Mouse (Mus musculus) embryonic facial prominence, embryonic 11.5 days (tissue): ENCODE measurements at regions not wholly inside any gene's neighbourhood (a gene's known extent, or its start where the extent isn't known, plus 50 kb on each side); places are given as distances from the start of the nearest gene placed in this dataset.
A peak's percentile ranks its signal among the peaks of the same experiment; 100 is the strongest.

Experiments
- ATAC-seq: fragments of 200-750 bp; cut with Nextera tagmentation; replicated peaks from 2 replicates; pipeline ENCODE4 v1.8.0; 2017; ENCODE audit warnings: low read depth; ENCODE audit not compliant: insufficient number of reproducible peaks, low FRiP score, low TSS enrichment
- DNase-seq: peaks from one replicate; pipeline ENCODE4 v3.0.0-alpha.2; 2015; ENCODE audit warnings: low spot score
- H3K27ac ChIP-seq: fragments of 300-500 bp; sonication (generic); replicated peaks from 2 replicates; pipeline ENCODE4 v1.5.1; 2014; ENCODE audit warnings: mild to moderate bottlenecking, low read depth, low read length, control low read depth
- H3K27me3 ChIP-seq: fragments of 300-500 bp; sonication (generic); 2 replicates; pipeline ENCODE4 v1.6.1; 2014; ENCODE audit warnings: mild to moderate bottlenecking, low read length, moderate library complexity, mixed read lengths; ENCODE audit not compliant: control insufficient read depth, insufficient read depth
- H3K36me3 ChIP-seq: fragments of 300-500 bp; sonication (generic); replicated peaks from 2 replicates; pipeline ENCODE4 v1.6.1; 2014; ENCODE audit warnings: low read depth, mild to moderate bottlenecking, low read length, moderate library complexity, mixed read lengths; ENCODE audit not compliant: control insufficient read depth, insufficient read depth
- H3K4me1 ChIP-seq: fragments of 300-500 bp; sonication (generic); 2 replicates; pipeline ENCODE4 v1.6.1; 2014; ENCODE audit warnings: low read length, mixed read lengths; ENCODE audit not compliant: control insufficient read depth, insufficient read depth
- H3K4me2 ChIP-seq: fragments of 300-500 bp; sonication (generic); 2 replicates; pipeline ENCODE4 v1.6.1; 2014; ENCODE audit warnings: low read depth, mild to moderate bottlenecking, control low read depth, low read length, moderate library complexity
- H3K4me3 ChIP-seq: fragments of 300-500 bp; sonication (generic); 2 replicates; pipeline ENCODE4 v1.5.1; 2014; ENCODE audit warnings: low read depth, low read length, control low read depth
- H3K9ac ChIP-seq: fragments of 300-500 bp; sonication (generic); replicated peaks from 2 replicates; pipeline ENCODE4 v1.6.1; 2014; ENCODE audit warnings: mild to moderate bottlenecking, control low read depth, low read length
- H3K9me3 ChIP-seq: fragments of 300-500 bp; sonication (generic); replicated peaks from 2 replicates; pipeline ENCODE4 v1.6.1; 2016; ENCODE audit warnings: mild to moderate bottlenecking, low read length, inconsistent platforms, mixed read lengths; ENCODE audit not compliant: control insufficient read depth
- WGBS: fragments of 180-500 bp; shearing (Covaris S2); extraction: QIAGEN DNeasy Blood & Tissue Kit; methylation state at CpG from one replicate; pipeline ENCODE4 v1.1.7; 2014; 5-methylcytosine and 5-hydroxymethylcytosine counted together

GRCm38 (mm10) chr11:25321494-25321893 lies 889.1 kb downstream of the 5730522E02Rik start:
- no peaks in the 10 kb centered on the region for H3K4me1 ChIP-seq
- H3K27ac ChIP-seq = no peak overlapping the region
- H3K27me3 ChIP-seq = no peaks in the 10 kb centered on the region
- no peak overlapping the region for H3K9ac ChIP-seq
- no peak overlapping the region for H3K4me3 ChIP-seq
- H3K36me3 ChIP-seq = no peaks in the 10 kb centered on the region
- no peak for ATAC-seq
- WGBS = 84% methylated on average over 4 of the region's 4 CpGs
- no peak overlapping the region for H3K4me2 ChIP-seq
- H3K9me3 ChIP-seq = no peaks in the 10 kb centered on the region
- no peak for DNase-seq

DNA sequence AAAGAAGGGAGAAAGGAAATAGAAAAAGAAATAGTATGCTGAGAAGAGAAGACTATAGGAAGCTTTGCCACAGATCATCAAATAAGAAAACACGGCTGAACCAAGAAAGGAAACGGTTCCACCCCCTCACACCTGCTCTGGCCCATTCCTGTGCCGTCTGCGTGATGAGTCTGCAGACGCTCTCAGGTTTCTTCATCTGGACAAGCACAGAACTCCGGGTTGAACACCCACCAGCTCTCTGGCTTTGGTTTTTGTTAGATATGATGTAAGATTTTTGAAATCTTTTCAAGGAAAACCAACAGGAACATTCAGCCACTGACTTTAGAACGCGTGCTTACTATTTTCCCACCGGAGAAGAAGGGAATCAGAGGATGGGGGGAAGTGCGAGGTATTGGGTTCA lies 895.9 kb downstream of the 5730522E02Rik start:
- Histone ChIP-seq H3K36me3 (no peaks in the 10 kb centered on the region), H3K9me3 (no peaks in the 10 kb centered on the region), H3K9ac (no peak overlapping the region), H3K27ac (no peak overlapping the region), H3K4me1 (no peaks in the 10 kb centered on the region), H3K4me3 (no peak overlapping the region), H3K4me2 (no peak overlapping the region), H3K27me3 (no peaks in the 10 kb centered on the region)
- ATAC-seq = no peak
- WGBS = 70% methylated on average over 10 of the region's 10 CpGs
- DNase-seq = no peak

DNA sequence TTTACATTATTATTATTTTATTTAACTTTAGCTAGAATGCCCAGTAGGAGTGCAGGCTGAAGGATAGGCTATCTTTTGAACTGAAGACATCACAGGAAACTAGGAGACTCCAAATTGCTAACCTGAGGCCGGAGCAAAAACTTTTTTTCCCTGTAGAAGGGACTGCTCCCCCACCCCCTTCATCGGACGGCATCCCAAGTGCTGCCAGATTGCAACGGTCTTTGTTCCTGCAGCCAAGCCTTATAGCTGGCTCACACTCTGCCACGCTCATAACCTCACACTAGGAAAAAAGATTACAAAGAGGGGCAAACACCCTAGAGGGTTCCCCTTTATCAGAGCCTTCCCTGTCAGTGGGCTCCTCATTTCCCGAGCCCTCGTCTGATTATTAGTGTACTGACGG lies 896.7 kb downstream of the 5730522E02Rik start:
- no peaks in the 10 kb centered on the region for H3K4me1 ChIP-seq
- 35% methylated on average over 8 of the region's 8 CpGs for WGBS
- no peaks in the 10 kb centered on the region for H3K36me3 ChIP-seq
- DNase-seq (peak; percentile 30), ATAC-seq (no peak)
- H3K9ac ChIP-seq = no peak overlapping the region
- H3K27me3 ChIP-seq = no peaks in the 10 kb centered on the region
- H3K9me3 ChIP-seq = no peaks in the 10 kb centered on the region
- H3K27ac ChIP-seq = no peak overlapping the region
- no peak overlapping the region for H3K4me2 ChIP-seq
- no peak overlapping the region for H3K4me3 ChIP-seq

DNA sequence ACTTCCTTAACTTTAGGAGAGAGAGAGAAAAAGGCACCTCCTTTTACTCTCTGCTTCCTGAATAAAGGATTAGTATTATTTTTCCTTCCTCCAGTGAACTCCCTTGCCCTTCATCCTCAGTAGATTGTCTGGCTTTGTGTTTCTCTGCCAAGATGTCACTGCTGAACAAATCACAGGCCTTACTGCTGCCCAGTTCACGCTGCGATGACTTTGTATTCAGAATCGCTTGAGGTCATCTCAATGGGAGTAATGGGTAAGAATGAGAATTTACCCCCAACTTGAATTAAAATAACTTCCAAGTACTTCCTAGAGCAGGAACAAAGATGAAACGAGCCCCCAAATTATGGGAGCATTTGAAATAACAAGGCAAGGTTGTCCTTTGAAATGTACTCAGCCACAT lies 897.3 kb downstream of the 5730522E02Rik start:
- Histone ChIP-seq H3K4me1 (no peaks in the 10 kb centered on the region), H3K4me3 (no peak overlapping the region), H3K27me3 (no peaks in the 10 kb centered on the region), H3K4me2 (no peak overlapping the region), H3K9ac (no peak overlapping the region), H3K9me3 (no peaks in the 10 kb centered on the region), H3K27ac (no peak overlapping the region), H3K36me3 (no peaks in the 10 kb centered on the region)
- no peak for DNase-seq
- ATAC-seq = no peak
- 45% methylated on average over 4 of the region's 4 CpGs for WGBS

- Histone ChIP-seq H3K36me3 (no peaks in the 10 kb centered on the region), H3K9me3 (no peaks in the 10 kb centered on the region), H3K4me2 (no peak overlapping the region), H3K27ac (no peak overlapping the region), H3K9ac (no peak overlapping the region), H3K4me1 (no peaks in the 10 kb centered on the region), H3K4me3 (no peak overlapping the region), H3K27me3 (no peaks in the 10 kb centered on the region)
- 72% methylated on average over 3 of the region's 3 CpGs for WGBS
- DNase-seq = no peak
- ATAC-seq = no peak
Measured at GRCm38 (mm10) chr11:25310754-25311153, 899.8 kb downstream of the 5730522E02Rik start.

DNA sequence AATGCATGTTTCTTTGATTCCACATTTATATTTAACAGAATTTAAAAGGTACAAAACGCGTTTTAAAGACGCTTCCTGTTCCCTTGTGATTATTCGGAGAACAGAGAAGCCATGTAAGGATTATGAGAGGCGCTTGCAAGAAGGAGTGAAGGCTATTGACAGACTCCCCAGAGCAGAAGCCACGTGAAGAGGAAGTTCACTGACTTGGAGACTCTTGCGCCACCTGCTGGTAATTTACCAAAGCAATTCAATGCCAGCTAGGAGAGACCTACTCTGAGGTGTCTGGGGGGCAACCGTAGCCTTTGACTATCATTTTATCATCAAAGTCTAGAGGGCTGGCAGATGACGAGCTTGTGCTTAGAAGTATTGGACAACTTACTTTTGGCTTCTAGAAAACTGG lies 909.4 kb downstream of the 5730522E02Rik start:
- no peaks in the 10 kb centered on the region for H3K27me3 ChIP-seq
- H3K36me3 ChIP-seq = no peaks in the 10 kb centered on the region
- WGBS = 23% methylated on average over 9 of the region's 9 CpGs
- ATAC-seq (no peak), DNase-seq (peak; percentile 84)
- H3K9me3 ChIP-seq = no peaks in the 10 kb centered on the region
- H3K9ac ChIP-seq = no peak overlapping the region
- H3K4me1 ChIP-seq = no peaks in the 10 kb centered on the region
- H3K4me3 ChIP-seq = no peak overlapping the region
- no peak overlapping the region for H3K4me2 ChIP-seq
- no peak overlapping the region for H3K27ac ChIP-seq

- peak; percentile 11 for DNase-seq
- 57% methylated on average over 13 of the region's 13 CpGs for WGBS
- H3K4me2 ChIP-seq = no peak overlapping the region
Measured at GRCm38 (mm10) chr11:25288346-25288745, 922.2 kb downstream of the 5730522E02Rik start.

GRCm38 (mm10) chr11:25287458-25288247 lies 922.9 kb downstream of the 5730522E02Rik start:
- Histone ChIP-seq H3K4me2 (no peak overlapping the region), H3K27me3 (no peaks in the 10 kb centered on the region), H3K4me1 (no peaks in the 10 kb centered on the region), H3K27ac (no peak overlapping the region), H3K9ac (no peak overlapping the region), H3K9me3 (no peaks in the 10 kb centered on the region), H3K36me3 (no peaks in the 10 kb centered on the region), H3K4me3 (no peak overlapping the region)
- no peak for ATAC-seq
- WGBS = 85% methylated on average over 13 of the region's 13 CpGs
- DNase-seq = no peak

More at GRCm38 (mm10) chr11:25288346-25288745, 922.2 kb downstream of the 5730522E02Rik start:
- H3K4me1 ChIP-seq = no peaks in the 10 kb centered on the region
- no peaks in the 10 kb centered on the region for H3K9me3 ChIP-seq
- H3K36me3 ChIP-seq = no peaks in the 10 kb centered on the region
- no peaks in the 10 kb centered on the region for H3K27me3 ChIP-seq
- H3K9ac ChIP-seq = no peak overlapping the region
- ATAC-seq = no peak
- H3K27ac ChIP-seq = no peak overlapping the region
- no peak overlapping the region for H3K4me3 ChIP-seq
